Mouse (Mus musculus): ENCODE measurements at regions not wholly inside any gene's neighbourhood (a gene's known extent, or its start where the extent isn't known, plus 50 kb on each side); places are given as distances from the start of the nearest gene placed in this dataset.
"Not testable (repeated sequence)": the region's sequence is repeated elsewhere in the genome, so short reads cannot be mapped to it uniquely, and the experiment has no call there.

GRCm38 (mm10) chr1:23316288-23316687, 81.3 kb downstream of the Ogfrl1 start:
- H3K9ac ChIP-seq; H3K4me1 ChIP-seq (replicated peaks); H3K27me3 ChIP-seq (replicated peaks); H3K27ac ChIP-seq; H3K4me3 ChIP-seq (replicated peaks); H3K36me3 ChIP-seq; H3K4me2 ChIP-seq (replicated peaks); H3K9me3 ChIP-seq; ATAC-seq: not testable (repeated sequence)
- WGBS, result 95% methylated on average over 2 of the region's 2 CpGs

DNA sequence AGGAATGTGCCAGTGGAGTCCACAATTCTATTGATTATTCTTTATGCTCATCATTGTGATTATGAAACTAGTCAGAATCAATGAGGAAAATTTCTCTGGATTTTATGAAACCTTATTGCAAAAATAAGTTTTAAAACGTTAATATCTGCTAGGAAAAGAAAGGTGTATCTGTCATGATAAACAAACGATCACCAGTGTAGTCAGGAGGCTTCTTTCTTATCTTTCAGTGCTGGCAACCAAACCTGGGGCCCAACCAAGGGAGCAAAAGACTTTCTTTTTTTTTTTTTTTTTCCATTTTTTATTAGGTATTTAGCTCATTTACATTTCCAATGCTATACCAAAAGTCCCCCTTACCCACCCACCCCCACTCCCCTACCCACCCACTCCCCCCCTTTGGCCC, 82.7 kb downstream of the Ogfrl1 start:
- not testable (repeated sequence) for H3K4me2 ChIP-seq (replicated peaks); H3K27me3 ChIP-seq (replicated peaks); H3K36me3 ChIP-seq; H3K4me3 ChIP-seq (replicated peaks); ATAC-seq; H3K4me1 ChIP-seq (replicated peaks); H3K27ac ChIP-seq; H3K9ac ChIP-seq; H3K9me3 ChIP-seq
- WGBS, result 71% methylated on average over 2 of the region's 2 CpGs

- WGBS, result 92% methylated on average over 1 of the region's 1 CpGs
- no peaks in the 10 kb centered on the region for H3K36me3 ChIP-seq
- H3K9me3 ChIP-seq, result no peaks in the 10 kb centered on the region
Observed at GRCm38 (mm10) chr1:23292718-23293117, 104.9 kb downstream of the Ogfrl1 start.

GRCm38 (mm10) chr1:23286741-23287140, 110.8 kb downstream of the Ogfrl1 start:
- no peaks in the 10 kb centered on the region for H3K36me3 ChIP-seq
- ATAC-seq, result peak; percentile 80
- H3K4me1 ChIP-seq (replicated peaks), result no peaks in the 10 kb centered on the region
- no peaks in the 10 kb centered on the region for H3K27me3 ChIP-seq (replicated peaks)
- no peak overlapping the region for H3K4me3 ChIP-seq (replicated peaks)
- WGBS, result 23% methylated on average over 4 of the region's 4 CpGs
- H3K4me2 ChIP-seq (replicated peaks), result no peak overlapping the region
- H3K9me3 ChIP-seq, result no peaks in the 10 kb centered on the region
- H3K9ac ChIP-seq, result no peak overlapping the region
- H3K27ac ChIP-seq, result no peak overlapping the region

More at GRCm38 (mm10) chr1:23292718-23293117, 104.9 kb downstream of the Ogfrl1 start:
- no peak for ATAC-seq
- Histone ChIP-seq H3K4me2 (replicated peaks) (no peak overlapping the region), H3K4me3 (replicated peaks) (no peak overlapping the region), H3K4me1 (replicated peaks) (no peaks in the 10 kb centered on the region), H3K9ac (no peak overlapping the region), H3K27ac (no peak overlapping the region), H3K27me3 (replicated peaks) (no peaks in the 10 kb centered on the region)

GRCm38 (mm10) chr1:23282870-23283219, 114.7 kb downstream of the Ogfrl1 start:
- H3K27me3 ChIP-seq (replicated peaks), result no peaks in the 10 kb centered on the region
- H3K36me3 ChIP-seq, result no peaks in the 10 kb centered on the region
- H3K4me2 ChIP-seq (replicated peaks), result no peak overlapping the region
- H3K9me3 ChIP-seq, result no peaks in the 10 kb centered on the region
- ATAC-seq, result no peak
- no peak overlapping the region for H3K9ac ChIP-seq
- no peaks in the 10 kb centered on the region for H3K4me1 ChIP-seq (replicated peaks)
- 92% methylated on average over 4 of the region's 4 CpGs for WGBS
- H3K27ac ChIP-seq, result no peak overlapping the region
- no peak overlapping the region for H3K4me3 ChIP-seq (replicated peaks)

- ATAC-seq, result peak; percentile 79
Observed at GRCm38 (mm10) chr1:23282215-23282869, 115.2 kb downstream of the Ogfrl1 start.

GRCm38 (mm10) chr1:23279827-23280226, 117.7 kb downstream of the Ogfrl1 start:
- no peaks in the 10 kb centered on the region for H3K36me3 ChIP-seq
- 77% methylated on average over 2 of the region's 2 CpGs for WGBS
- no peak overlapping the region for H3K4me3 ChIP-seq (replicated peaks)
- H3K4me2 ChIP-seq (replicated peaks), result no peak overlapping the region
- no peaks in the 10 kb centered on the region for H3K4me1 ChIP-seq (replicated peaks)
- H3K27ac ChIP-seq, result no peak overlapping the region
- ATAC-seq, result no peak
- no peaks in the 10 kb centered on the region for H3K27me3 ChIP-seq (replicated peaks)
- no peak overlapping the region for H3K9ac ChIP-seq
- no peaks in the 10 kb centered on the region for H3K9me3 ChIP-seq

More at GRCm38 (mm10) chr1:23282215-23282869, 115.2 kb downstream of the Ogfrl1 start:
- Histone ChIP-seq H3K9ac (no peak overlapping the region), H3K9me3 (no peaks in the 10 kb centered on the region), H3K4me3 (replicated peaks) (no peak overlapping the region), H3K27me3 (replicated peaks) (no peaks in the 10 kb centered on the region), H3K27ac (no peak overlapping the region), H3K4me1 (replicated peaks) (no peaks in the 10 kb centered on the region), H3K36me3 (no peaks in the 10 kb centered on the region), H3K4me2 (replicated peaks) (no peak overlapping the region)
- 95% methylated on average over 2 of the region's 2 CpGs for WGBS

DNA sequence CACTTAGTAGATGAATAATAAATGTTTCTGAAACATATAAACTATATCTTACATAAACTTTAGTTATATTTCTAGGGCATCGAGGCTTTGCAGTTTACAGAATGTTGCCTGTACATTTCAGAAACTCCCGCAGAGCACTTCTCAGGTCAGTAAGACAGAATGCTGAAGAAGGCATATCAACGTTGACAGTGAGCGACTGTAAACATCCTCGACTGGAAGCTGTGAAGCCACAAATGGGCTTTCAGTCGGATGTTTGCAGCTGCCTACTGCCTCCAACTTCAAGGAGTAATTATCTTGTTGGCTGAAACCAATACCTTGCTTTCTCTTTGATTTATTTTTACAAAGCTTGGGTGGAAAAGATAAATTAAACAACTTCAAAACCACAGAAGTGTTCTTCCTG, 125.5 kb downstream of the Ogfrl1 start:
- H3K4me3 ChIP-seq (replicated peaks), result no peak overlapping the region
- no peak for ATAC-seq

DNA sequence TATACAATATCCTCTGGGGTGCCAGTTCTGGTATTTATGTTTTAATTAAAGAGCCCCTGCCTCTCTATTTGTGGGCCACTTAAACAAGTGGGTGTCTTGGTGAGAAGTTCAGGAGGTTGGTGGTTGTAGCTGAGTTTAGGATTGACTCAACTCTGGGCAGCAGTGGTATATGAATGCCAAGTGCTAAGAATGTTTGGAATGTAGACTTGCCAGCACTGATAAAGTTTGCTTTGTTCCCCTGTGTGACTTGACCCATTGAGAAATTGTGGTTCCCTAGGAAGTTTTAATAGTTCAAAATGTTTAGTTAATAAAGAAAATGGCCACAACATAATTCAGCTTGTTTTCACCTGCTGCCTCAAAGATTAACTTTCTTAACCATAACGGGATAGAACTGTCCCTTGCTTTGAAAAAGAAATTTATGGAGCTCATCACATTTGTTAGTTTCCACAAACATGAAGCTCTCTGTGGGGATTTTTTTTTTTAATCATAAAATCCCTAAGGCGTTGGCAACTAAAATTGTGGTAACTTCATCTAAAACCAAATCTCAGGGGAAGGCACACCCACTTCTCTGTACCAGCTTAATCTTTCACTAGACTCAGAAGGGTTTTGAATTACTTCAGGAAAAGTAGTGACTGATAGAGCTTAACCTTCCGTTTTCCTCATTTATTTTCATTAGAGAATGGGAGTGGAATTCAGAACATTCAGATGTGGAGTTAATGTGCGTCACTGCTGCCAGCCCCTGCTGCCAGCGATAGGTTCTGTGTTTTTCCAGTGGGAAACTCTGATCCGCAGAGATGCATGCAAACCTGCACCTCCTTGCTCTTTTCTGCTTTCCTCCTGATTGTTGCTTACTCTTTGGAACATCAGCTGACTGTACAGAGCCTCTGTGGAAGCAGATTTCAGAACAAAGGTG, 126.4 kb downstream of the Ogfrl1 start:
- ATAC-seq, result peak; percentile 41; the same call in 1 of the 2 replicates
- Histone ChIP-seq H3K27ac (no peak overlapping the region), H3K4me3 (replicated peaks) (no peak overlapping the region)

More for the DNA sequence above, 125.5 kb downstream of the Ogfrl1 start:
- 29% methylated on average over 6 of the region's 6 CpGs for WGBS
- Histone ChIP-seq H3K27ac (no peak overlapping the region), H3K9ac (no peak overlapping the region), H3K4me1 (replicated peaks) (0 out of 2 replicates have a peak, but pooled peaks cover 3% of the 10 kb centered on the region), H3K9me3 (no peaks in the 10 kb centered on the region), H3K4me2 (replicated peaks) (no peak overlapping the region), H3K36me3 (no peaks in the 10 kb centered on the region), H3K27me3 (replicated peaks) (no peaks in the 10 kb centered on the region)

DNA sequence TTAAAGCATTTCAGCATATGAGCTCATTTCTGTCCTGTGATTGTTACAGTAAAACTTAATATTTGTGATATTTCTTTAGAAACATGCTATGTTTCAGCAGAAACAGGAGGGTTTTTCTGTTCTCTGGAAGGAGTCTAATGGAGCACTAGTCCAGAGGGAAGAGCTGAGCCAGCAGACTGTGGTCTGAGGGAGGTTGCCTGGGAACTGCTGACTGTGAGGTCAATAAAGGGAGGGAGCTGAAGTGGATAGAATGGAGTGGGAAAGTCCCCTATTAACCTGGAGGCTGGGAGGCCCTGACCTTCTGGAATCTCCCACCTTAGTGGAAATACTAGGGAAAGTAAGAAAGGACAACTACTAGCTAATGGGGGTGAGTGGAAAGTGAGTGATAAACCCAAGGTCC, 129.5 kb downstream of the Ogfrl1 start:
- ATAC-seq, result no peak

More for the DNA sequence above, 126.4 kb downstream of the Ogfrl1 start:
- Histone ChIP-seq H3K4me2 (replicated peaks) (no peak overlapping the region), H3K9me3 (no peaks in the 10 kb centered on the region), H3K9ac (no peak overlapping the region), H3K4me1 (replicated peaks) (0 out of 2 replicates have a peak, but pooled peaks cover 3% of the 10 kb centered on the region), H3K27me3 (replicated peaks) (no peaks in the 10 kb centered on the region), H3K36me3 (no peaks in the 10 kb centered on the region)
- WGBS, result 21% methylated on average over 6 of the region's 6 CpGs

DNA sequence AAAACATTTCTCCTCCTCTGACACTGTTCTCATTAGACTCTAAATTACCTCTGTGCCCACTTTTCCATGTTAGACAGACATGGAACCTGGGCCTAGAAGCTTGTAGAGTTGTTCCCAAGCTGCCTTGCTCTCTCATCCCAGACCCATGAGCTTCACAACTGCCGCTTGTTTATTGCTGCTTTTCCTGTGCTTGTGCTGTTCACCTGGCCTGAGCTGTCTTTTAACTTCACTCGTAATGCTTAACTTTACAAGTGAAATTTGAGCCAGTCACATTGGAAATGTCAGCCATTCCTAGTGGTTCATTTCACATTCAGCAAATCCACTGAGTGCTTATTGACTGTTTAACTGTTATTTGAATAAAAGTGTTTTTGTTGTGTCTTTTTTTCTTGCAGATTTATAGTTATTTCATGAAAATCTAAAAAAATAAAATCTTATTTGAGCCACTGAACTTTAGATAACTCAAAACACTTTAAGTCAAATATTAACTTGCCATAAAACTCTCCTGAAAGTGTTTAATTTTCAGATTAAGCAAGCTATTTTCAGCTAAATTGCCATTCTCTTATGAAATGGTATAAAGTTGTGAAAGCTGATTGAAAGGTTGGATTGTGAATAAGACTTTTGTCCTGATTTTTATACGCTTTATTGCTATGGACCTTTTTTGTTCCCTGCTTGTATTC, 131.9 kb downstream of the Ogfrl1 start:
- Histone ChIP-seq H3K27me3 (replicated peaks) (no peaks in the 10 kb centered on the region), H3K4me3 (replicated peaks) (no peak overlapping the region), H3K36me3 (no peaks in the 10 kb centered on the region), H3K27ac (peak overlapping the region; percentile 66), H3K4me2 (replicated peaks) (no peak overlapping the region), H3K4me1 (replicated peaks) (peaks cover 6% of the 10 kb centered on the region; the same call in 1 of the 2 replicates), H3K9me3 (no peaks in the 10 kb centered on the region), H3K9ac (no peak overlapping the region)
- 54% methylated on average over 3 of the region's 3 CpGs for WGBS
- peak; percentile 75 for ATAC-seq

More for the DNA sequence above, 129.5 kb downstream of the Ogfrl1 start:
- Histone ChIP-seq H3K4me3 (replicated peaks) (no peak overlapping the region), H3K9me3 (no peaks in the 10 kb centered on the region), H3K27ac (no peak overlapping the region), H3K9ac (no peak overlapping the region), H3K36me3 (no peaks in the 10 kb centered on the region), H3K4me1 (replicated peaks) (peaks cover 9% of the 10 kb centered on the region; the same call in 1 of the 2 replicates), H3K4me2 (replicated peaks) (no peak overlapping the region), H3K27me3 (replicated peaks) (no peaks in the 10 kb centered on the region)

DNA sequence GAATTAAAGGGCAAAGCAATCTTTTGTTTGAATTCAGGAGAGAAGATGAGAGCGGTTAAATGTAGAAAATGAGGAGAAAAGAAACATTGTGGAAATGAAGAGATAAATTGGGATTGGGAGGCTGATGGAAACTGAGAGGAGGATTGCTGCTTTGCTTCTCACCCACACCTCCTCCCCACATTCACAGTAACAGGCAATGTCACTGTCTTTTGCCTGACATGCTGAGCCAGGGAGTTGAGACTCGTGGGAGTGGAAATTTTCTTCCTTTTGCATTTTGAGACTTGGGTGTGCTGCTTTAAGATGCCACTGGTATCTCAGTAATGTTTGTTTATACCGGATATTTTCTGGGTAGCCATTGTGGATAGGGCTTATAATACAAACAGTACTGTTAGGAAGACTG, 133.3 kb downstream of the Ogfrl1 start:
- ATAC-seq, result no peak
- H3K27ac ChIP-seq, result no peak overlapping the region
- WGBS, result 26% methylated on average over 3 of the region's 3 CpGs
- peaks cover 6% of the 10 kb centered on the region; the same call in 1 of the 2 replicates for H3K4me1 ChIP-seq (replicated peaks)
- no peak overlapping the region for H3K9ac ChIP-seq
- H3K4me3 ChIP-seq (replicated peaks), result no peak overlapping the region
- no peaks in the 10 kb centered on the region for H3K9me3 ChIP-seq
- H3K27me3 ChIP-seq (replicated peaks), result no peaks in the 10 kb centered on the region
- H3K36me3 ChIP-seq, result no peaks in the 10 kb centered on the region
- H3K4me2 ChIP-seq (replicated peaks), result no peak overlapping the region; the same call in 1 of the 2 replicates

All from intestine, embryonic 15.5 days (tissue).